Mouse (Mus musculus) heart, embryonic 16.5 days (tissue): Measurements from ENCODE around the gene Ndufaf2. TPM values are rescaled to one million over a fixed set of nuclear protein-coding genes. Genes with fewer than 3 reads are reported as not detected.

ENCODE experiments used
- ATAC-seq: fragments of 200-750 bp; cut with Nextera tagmentation; replicated peaks from 2 replicates; pipeline ENCODE4 v1.8.0; 2017; ENCODE audit warnings: moderate number of reproducible peaks; ENCODE audit not compliant: insufficient read depth, low FRiP score; ENCODE audit errors: extremely low read depth
- H3K27ac ChIP-seq: fragments of 300-500 bp; sonication (generic); 2 replicates; pipeline ENCODE4 v1.5.1; 2014; ENCODE audit warnings: mild to moderate bottlenecking, low read length, control low read depth, moderate library complexity
- H3K27me3 ChIP-seq: fragments of 300-500 bp; sonication (generic); 2 replicates; pipeline ENCODE4 v1.6.1; 2014; ENCODE audit warnings: low read length, mixed read lengths; ENCODE audit not compliant: control insufficient read depth, insufficient read depth
- H3K36me3 ChIP-seq: fragments of 300-500 bp; sonication (generic); 2 replicates; pipeline ENCODE4 v1.6.1; 2014; ENCODE audit not compliant: control insufficient read depth, insufficient read depth
- H3K4me1 ChIP-seq: fragments of 300-500 bp; sonication (generic); 2 replicates; pipeline ENCODE4 v1.6.1; 2014; ENCODE audit warnings: low read length, mixed read lengths; ENCODE audit not compliant: control insufficient read depth, insufficient read depth
- H3K4me2 ChIP-seq: fragments of 300-500 bp; sonication (generic); 2 replicates; pipeline ENCODE4 v1.6.1; 2014; ENCODE audit warnings: low read depth, mild to moderate bottlenecking, control low read depth, low read length
- H3K4me3 ChIP-seq: fragments of 300-500 bp; sonication (generic); 2 replicates; pipeline ENCODE4 v1.5.1; 2014; ENCODE audit warnings: mild to moderate bottlenecking, control low read depth, low read length
- H3K9ac ChIP-seq: fragments of 300-500 bp; sonication (generic); 2 replicates; pipeline ENCODE4 v1.6.1; 2014; ENCODE audit warnings: low read length, control low read depth
- H3K9me3 ChIP-seq: fragments of 300-500 bp; sonication (generic); replicated peaks from 2 replicates; pipeline ENCODE4 v1.6.1; 2016; ENCODE audit warnings: low read length; ENCODE audit not compliant: control insufficient read depth
- WGBS: fragments of 180-500 bp; shearing (Covaris S2); extraction: QIAGEN DNeasy Blood & Tissue Kit; methylation state at CpG from one replicate; pipeline ENCODE4 v1.1.7; 2014; 5-methylcytosine and 5-hydroxymethylcytosine counted together
- polyA plus RNA-seq: library from polyadenylated mRNA; unstranded; fragments of >200 nt; fragmentation: Nextera tagmentation; extraction: Ambion mirVana; gene quantifications from 2 replicates; pipeline ENCODE4 v1.2.1, GENCODE M21; 2015

Ndufaf2 gene
- polyA plus RNA-seq, 1 experiment from 2014 or later, result 58.2 TPM

DNA sequence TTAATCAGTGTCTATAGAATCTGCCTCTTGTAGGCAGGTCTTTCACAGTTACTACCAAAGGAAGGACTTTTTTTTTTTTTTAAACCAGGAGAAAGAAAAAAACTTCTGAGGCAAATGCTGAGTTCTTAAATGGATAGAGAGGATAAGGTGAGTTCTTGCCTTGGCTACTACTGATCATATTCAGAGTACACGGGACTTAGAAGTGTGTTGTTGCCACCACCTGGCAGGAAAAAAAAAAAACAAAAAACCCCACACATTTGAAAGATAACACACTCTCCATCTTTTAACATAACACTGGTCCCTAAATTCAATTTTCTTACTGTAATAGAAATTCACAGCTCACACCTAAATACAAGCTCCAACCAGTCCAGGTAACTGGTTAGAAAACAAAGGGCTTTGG lies 30.5 kb downstream of the Ndufaf2 start:
- whole genome bisulfite sequencing, result 56% methylated on average over 1 of the region's 1 CpGs
- Histone ChIP-seq H3K4me1 (peaks cover 3% of the 10 kb centered on the region), H3K4me2 (no peak overlapping the region), H3K27me3 (no peaks in the 10 kb centered on the region), H3K27ac (no peak overlapping the region), H3K4me3 (no peak overlapping the region), H3K9ac (no peak overlapping the region), H3K36me3 (no peaks in the 10 kb centered on the region), H3K9me3 (no peaks in the 10 kb centered on the region)
- ATAC-seq, result no peak

DNA sequence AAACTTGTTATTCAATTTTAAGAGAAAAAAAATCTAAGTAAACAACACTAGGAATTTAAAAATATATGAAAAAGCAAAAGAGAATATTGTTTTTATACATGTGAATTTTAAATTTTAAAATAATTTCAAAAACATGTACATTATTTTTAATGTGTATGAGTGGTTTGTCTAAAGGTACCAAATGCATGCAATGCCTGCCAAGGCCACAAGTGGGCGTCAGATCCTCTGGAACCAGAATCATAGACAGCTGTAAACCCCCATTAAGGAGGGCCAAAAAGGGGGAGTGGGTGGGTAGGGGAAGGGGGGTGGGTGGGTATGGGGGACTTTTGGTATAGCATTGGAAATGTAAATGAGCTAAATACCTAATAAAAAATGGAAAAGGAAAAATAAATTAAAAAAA lies 31.3 kb downstream of the Ndufaf2 start:
- Histone ChIP-seq H3K4me1 (no peaks in the 10 kb centered on the region), H3K9ac (no peak overlapping the region), H3K4me2 (no peak overlapping the region), H3K4me3 (no peak overlapping the region), H3K27me3 (no peaks in the 10 kb centered on the region), H3K36me3 (no peaks in the 10 kb centered on the region), H3K9me3 (no peaks in the 10 kb centered on the region), H3K27ac (no peak overlapping the region)
- 8% methylated on average over 1 of the region's 1 CpGs for WGBS
- no peak for ATAC-seq

DNA sequence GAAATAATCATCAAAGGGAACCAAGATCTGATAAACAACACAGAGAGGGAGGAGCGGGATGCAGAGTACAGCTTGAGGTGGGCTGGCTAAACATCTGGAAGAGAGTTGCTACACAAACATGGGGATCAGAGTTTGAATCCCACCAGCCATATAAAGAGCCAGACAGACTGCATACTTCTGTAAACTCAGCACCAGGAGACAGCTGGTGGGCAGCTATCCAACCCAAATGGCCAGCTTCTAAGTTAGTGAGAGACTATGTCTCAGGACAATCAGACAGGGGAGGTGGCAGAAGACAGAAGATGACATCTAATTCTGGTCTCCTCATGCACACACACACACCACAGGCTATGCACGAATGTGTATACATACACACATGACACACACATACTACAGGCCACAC lies 32.2 kb downstream of the Ndufaf2 start:
- Histone ChIP-seq H3K4me2 (no peak overlapping the region), H3K9ac (no peak overlapping the region), H3K4me1 (no peaks in the 10 kb centered on the region), H3K36me3 (no peaks in the 10 kb centered on the region), H3K4me3 (no peak overlapping the region), H3K27me3 (no peaks in the 10 kb centered on the region), H3K9me3 (no peaks in the 10 kb centered on the region), H3K27ac (no peak overlapping the region)
- no peak for ATAC-seq
- 82% methylated on average over 2 of the region's 2 CpGs for WGBS

DNA sequence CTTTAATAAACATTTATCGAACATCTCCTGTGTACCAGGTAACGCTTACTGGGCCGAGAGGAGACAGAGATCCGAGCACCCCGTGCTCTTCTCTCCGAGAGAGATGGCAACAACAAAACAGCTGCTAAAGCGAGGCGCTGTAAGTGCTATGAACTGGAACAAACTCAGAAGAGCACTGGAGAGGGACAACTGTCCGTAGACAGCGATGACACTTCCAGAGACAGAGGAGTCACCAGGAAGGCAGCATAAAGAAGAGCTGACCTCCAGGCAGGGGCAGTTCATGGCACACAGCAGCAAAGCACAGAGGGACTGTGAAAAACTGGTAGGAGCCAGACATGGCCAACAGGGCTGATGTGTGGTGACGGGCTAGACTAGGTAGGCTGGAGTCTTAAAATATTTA lies 34.3 kb downstream of the Ndufaf2 start:
- ATAC-seq, result no peak
- H3K27ac ChIP-seq, result no peak overlapping the region
- no peak overlapping the region for H3K9ac ChIP-seq
- H3K9me3 ChIP-seq, result no peaks in the 10 kb centered on the region
- H3K4me3 ChIP-seq, result no peak overlapping the region
- no peaks in the 10 kb centered on the region for H3K36me3 ChIP-seq
- H3K4me1 ChIP-seq, result 0 out of 2 replicates have a peak, but pooled peaks cover 4% of the 10 kb centered on the region
- H3K27me3 ChIP-seq, result no peaks in the 10 kb centered on the region
- 83% methylated on average over 11 of the region's 11 CpGs for WGBS
- no peak overlapping the region for H3K4me2 ChIP-seq

DNA sequence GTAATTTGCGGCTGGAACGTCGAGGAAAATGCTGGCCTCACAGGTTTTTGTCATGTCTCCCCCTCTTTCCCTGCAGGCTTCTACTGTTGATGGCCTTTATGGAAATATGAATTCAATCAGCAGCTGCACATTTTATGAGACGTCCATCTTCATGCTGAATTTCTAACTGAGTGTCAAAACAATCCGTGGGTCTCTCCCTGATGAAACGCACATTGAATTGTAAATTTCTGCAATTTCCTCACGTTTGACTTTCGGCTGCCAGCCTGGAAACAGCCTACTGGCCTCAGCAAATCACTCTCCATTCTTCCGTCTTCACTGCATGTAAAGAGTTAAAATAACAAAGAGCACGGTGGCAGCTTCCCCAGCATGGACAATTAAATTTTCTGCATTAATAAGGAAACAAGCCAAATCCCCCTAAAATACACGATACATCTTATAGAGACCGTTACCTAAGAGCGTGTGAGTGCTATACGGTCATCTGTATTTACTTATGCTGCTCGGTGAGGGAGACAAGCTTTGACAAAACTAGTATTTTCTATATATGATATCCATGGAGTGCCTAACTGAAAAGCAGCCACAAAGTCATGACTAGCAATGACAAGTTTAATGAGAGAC lies 35.2 kb downstream of the Ndufaf2 start:
- H3K27ac ChIP-seq, result no peak overlapping the region
- H3K4me1 ChIP-seq, result 0 out of 2 replicates have a peak, but pooled peaks cover 4% of the 10 kb centered on the region
- H3K9ac ChIP-seq, result no peak overlapping the region
- H3K4me2 ChIP-seq, result no peak overlapping the region
- ATAC-seq, result no peak
- no peaks in the 10 kb centered on the region for H3K27me3 ChIP-seq
- WGBS, result 77% methylated on average over 15 of the region's 15 CpGs
- H3K36me3 ChIP-seq, result no peaks in the 10 kb centered on the region
- no peak overlapping the region for H3K4me3 ChIP-seq
- H3K9me3 ChIP-seq, result no peaks in the 10 kb centered on the region

DNA sequence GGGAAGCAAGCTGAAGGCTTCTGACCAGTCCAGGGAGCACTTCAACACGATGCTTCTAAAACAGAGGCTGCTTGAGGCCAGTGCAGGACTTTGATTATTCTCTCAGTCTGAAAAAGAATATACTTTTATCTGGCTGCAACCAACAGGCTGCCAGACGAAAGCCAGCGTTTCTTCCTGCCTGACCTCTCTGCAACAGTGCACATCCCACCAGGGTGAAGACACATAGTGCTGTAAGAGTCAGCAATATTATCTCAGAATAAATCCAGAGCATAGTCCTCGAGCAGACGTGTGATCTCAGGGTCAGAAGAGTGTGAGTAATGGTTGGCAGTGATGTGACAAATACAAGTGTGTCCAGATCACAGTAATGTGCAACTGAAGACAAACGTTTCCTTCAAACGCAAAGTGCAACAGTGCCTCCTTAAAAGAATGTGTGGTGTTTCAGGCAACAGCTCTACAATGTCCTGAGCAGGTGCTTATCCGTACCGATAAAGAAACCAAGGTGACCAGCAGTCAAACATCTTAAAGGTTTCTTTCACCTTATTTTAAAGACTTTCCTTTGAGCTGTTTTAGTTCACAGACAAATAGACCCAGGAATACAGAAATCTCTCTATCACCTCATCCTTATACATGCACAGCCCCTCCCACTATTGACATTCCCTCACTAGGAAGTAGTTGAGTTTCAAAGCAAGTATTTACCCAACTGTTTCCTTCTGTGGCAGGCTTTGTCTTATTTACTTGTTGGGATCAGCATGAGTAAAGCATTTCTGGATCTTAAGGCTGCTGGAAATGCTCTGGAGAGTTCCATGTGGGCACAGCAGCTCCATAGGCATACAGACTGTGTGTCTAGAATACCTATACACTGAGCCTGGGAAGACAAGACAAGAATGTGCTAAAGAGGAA lies 38.8 kb downstream of the Ndufaf2 start:
- Histone ChIP-seq H3K4me2 (no peak overlapping the region), H3K9ac (no peak overlapping the region), H3K9me3 (no peaks in the 10 kb centered on the region), H3K27me3 (no peaks in the 10 kb centered on the region), H3K4me1 (peaks cover 17% of the 10 kb centered on the region), H3K4me3 (no peak overlapping the region), H3K36me3 (no peaks in the 10 kb centered on the region), H3K27ac (no peak overlapping the region)
- 32% methylated on average over 9 of the region's 9 CpGs for WGBS
- ATAC-seq, result no peak

DNA sequence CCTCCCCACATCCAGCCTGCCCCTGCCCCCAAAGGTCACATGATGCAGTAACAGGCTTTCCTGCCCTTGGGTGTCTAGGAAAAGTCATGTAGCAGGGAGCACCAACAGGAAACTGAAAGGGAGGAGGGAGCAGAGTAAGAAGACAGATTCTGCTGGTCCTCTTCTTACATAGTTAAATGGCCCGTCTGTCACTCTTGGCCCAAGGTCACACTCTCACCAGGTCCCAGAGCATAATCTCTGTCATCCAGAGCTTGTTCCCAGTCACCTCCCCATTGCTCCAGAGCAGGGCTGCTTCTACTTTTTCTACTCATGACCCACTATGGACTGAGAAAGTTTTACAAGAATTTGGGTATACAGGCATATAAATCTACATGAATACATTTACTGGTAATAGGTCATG lies 40.2 kb downstream of the Ndufaf2 start:
- H3K36me3 ChIP-seq, result no peaks in the 10 kb centered on the region
- ATAC-seq, result no peak
- H3K27me3 ChIP-seq, result no peaks in the 10 kb centered on the region
- no peak overlapping the region for H3K9ac ChIP-seq
- no peaks in the 10 kb centered on the region for H3K9me3 ChIP-seq
- no peak overlapping the region for H3K27ac ChIP-seq
- WGBS, result 44% methylated on average over 1 of the region's 1 CpGs
- H3K4me2 ChIP-seq, result no peak overlapping the region
- H3K4me1 ChIP-seq, result peaks cover 17% of the 10 kb centered on the region
- H3K4me3 ChIP-seq, result no peak overlapping the region

DNA sequence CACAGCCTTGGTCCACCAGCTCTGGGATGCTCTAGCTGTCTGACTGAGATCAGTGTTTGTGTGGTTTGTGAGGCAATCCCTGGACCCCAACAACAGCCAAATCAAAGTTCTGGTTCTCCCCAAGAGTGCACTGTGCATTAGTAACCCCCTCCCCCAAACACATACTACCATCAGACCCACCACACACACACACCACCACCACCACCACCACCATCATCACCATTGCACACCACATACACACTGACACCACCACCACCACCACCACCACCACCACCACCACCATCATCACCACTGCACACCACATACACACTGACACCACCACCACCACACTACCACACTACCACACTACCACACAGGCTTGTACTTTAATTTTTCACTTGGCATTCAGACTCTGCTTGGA lies 40.8 kb downstream of the Ndufaf2 start:
- Histone ChIP-seq H3K4me1 (peaks cover 17% of the 10 kb centered on the region), H3K27me3 (no peaks in the 10 kb centered on the region), H3K4me3 (no peak overlapping the region), H3K36me3 (no peaks in the 10 kb centered on the region), H3K4me2 (no peak overlapping the region), H3K9me3 (no peaks in the 10 kb centered on the region), H3K9ac (no peak overlapping the region), H3K27ac (no peak overlapping the region)
- no peak for ATAC-seq

DNA sequence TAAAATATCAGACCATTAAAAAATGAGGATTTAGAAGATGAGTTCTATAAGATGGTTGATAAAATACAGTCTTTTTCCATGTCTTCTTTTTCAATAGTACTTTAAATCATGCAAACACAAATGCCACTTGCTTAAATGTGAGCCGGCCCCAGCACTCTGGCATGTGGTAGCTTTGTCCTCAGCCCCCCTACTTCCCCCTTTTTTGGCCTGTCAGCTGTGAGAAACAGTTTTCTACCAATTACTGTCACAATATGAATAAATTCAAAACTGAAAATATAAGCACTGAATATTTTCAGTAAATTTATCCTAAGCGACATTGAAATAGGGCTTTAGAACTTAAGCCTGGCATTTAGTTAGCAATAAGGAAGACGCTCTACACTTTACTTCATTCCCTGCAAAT lies 44.2 kb downstream of the Ndufaf2 start:
- ATAC-seq, result no peak
- Histone ChIP-seq H3K27me3 (no peaks in the 10 kb centered on the region), H3K27ac (no peak overlapping the region), H3K4me1 (peaks cover 12% of the 10 kb centered on the region), H3K9ac (no peak overlapping the region), H3K4me2 (no peak overlapping the region), H3K4me3 (no peak overlapping the region), H3K9me3 (no peaks in the 10 kb centered on the region), H3K36me3 (no peaks in the 10 kb centered on the region)
- 83% methylated on average over 3 of the region's 3 CpGs for WGBS
